Mouse (Mus musculus): ENCODE data around the gene Itpr1.

GRCm38 (mm10) chr6:108234536-108234935, 21.6 kb downstream of the Itpr1 start:
- no peak for TF ChIP-seq POLR2A (IDR thresholded peaks at IDR 0.05; ENCODE audit: low read depth, low read length)
- no peak for TF ChIP-seq CTCF (IDR thresholded peaks at IDR 0.05; ENCODE audit: extremely low read depth, insufficient read length, insufficient replicate concordance, low read depth, low read length)
